Mouse (Mus musculus) Patski (cell line): ENCODE measurements around the gene BC107364. TPM values are rescaled to one million over a fixed set of nuclear protein-coding genes. Genes with fewer than 3 reads are reported as not detected.
A peak's percentile ranks its signal among the peaks of the same experiment; 100 is the strongest.
"Not testable (repeated sequence)": the region's sequence is repeated elsewhere in the genome, so short reads cannot be mapped to it uniquely, and the experiment has no call there.

Experiments
- ATAC-seq: fragments of 100-300 bp; one replicate; pipeline ENCODE4 v1.8.0; 2021
- CTCF ChIA-PET: fragments of 350-600 bp; sonication (Branson Sonifier 250); formaldehyde crosslinking; loops from one replicate; lab custom pipeline; 2022; ENCODE audit warnings: inconsistent platforms; lab: Charles Lee
- POLR2A ChIA-PET: fragments of 350-600 bp; sonication (Branson Sonifier 250); formaldehyde crosslinking; loops from one replicate; lab custom pipeline; 2022; ENCODE audit warnings: antibody characterized with exemption, inconsistent platforms; lab: Charles Lee
- DNase-seq: peaks from one replicate; pipeline ENCODE4 v3.0.0-alpha.2; 2011; ENCODE audit warnings: low read depth, low spot score
- H3K27me3 ChIP-seq: fragments of 371-371 bp; one replicate; pipeline ENCODE4 v1.5.1; 2021
- CTCF ChIP-seq: fragments of 100-300 bp; IDR thresholded peaks from one replicate; pipeline ENCODE4 v1.5.1; 2021
- in situ Hi-C: fragments of 300-500 bp; cut with MboI; formaldehyde crosslinking; loops from 3 replicates; pipeline ENCODE4 v1.11.1; 2018; ENCODE audit warnings: low pct_unique_long_range_greater_than_20kb, mixed read lengths
- polyA plus RNA-seq: library from polyadenylated mRNA; unstranded; gene quantifications from one replicate; pipeline ENCODE4 v1.2.3, GENCODE M21; 2021

Gene BC107364
- polyA plus RNA-seq, 1 experiment from 2014 or later, result not detected

DNA sequence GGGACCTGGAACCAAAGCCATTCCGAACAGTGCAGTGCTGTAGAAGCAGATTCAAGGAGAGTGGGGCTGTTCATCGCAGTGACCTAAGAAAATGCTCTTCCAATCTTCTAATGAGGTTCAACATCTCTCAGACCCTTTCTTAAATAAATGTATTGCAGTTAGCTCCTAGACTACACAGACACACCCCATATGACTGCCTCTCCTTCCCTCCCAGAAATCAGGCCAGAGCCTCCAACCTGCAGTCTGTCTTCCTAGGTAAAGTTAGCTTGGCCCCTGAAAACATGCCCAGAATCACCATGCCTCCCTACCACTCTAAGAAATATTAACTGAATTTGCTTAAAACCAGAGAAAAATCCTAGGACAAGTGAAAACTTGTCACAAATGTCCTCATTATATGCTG, 33.3 kb upstream of the BC107364 start:
- no peaks in the 10 kb centered on the region for H3K27me3 ChIP-seq
- CTCF ChIA-PET, result interaction anchor here (0.8 to 1.8 kb wide), 3 partner anchors 19 to 208 kb away, joined by 4 read pairs; no protein-coding TSS in a partner anchor
- POLR2A ChIA-PET, result no interaction called here
- no peak for DNase-seq
- no peak for TF ChIP-seq CTCF
- ATAC-seq, result no peak
- in situ Hi-C loops, result loop anchor here (10.0 kb wide), 1 partner anchor 61 kb away; no protein-coding TSS in a partner anchor

DNA sequence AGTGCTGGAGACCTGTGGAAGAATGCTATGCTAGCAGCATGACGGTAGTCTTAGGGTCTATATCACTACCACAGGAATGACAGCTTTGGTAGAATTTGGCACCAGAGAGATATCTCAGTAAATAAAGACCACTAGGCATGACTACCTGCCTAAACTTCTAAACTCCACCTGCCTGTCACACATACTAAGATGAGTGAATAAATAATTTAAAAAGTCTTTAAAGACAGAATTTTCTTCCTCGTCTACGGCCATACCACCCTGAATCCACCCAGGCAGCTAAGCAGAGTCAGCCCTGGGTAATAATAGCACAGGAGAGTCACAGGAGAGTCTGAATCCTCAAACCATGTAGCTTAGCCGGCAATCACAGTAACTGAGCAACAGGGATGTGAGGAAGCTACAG, 32.8 kb upstream of the BC107364 start:
- POLR2A ChIA-PET, result no interaction called here
- no peak for TF ChIP-seq CTCF
- DNase-seq, result no peak
- H3K27me3 ChIP-seq, result no peaks in the 10 kb centered on the region
- in situ Hi-C loops, result loop anchor here (10.0 kb wide), 1 partner anchor 60 kb away; no protein-coding TSS in a partner anchor
- CTCF ChIA-PET, result interaction anchor here (0.8 to 1.8 kb wide), 4 partner anchors 19 to 207 kb away, joined by 3 to 4 read pairs (median 4); no protein-coding TSS in a partner anchor
- no peak for ATAC-seq

DNA sequence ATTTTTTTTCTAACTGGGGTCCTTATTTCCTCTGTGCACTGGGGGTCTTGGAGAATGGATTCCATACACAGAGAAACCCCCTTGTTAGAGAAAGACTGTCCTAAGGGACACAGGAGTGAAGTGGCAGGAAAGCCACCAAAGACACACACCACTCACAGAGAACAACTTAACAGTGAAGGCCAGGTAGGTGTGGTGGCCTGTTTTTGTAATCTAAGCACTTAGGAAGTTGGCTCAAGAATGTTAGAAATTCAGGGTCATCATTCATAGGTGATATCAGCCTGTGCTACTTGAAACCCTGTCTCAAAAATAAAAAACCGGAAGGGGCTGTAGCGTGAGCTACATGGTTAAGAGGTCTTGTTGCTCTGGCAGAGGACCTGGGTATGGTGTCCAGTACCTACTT, 31.8 kb upstream of the BC107364 start:
- CTCF ChIA-PET, result interaction anchor here (0.6 to 1.8 kb wide), 6 partner anchors 18 to 159 kb away, joined by 3 to 4 read pairs (median 3); no protein-coding TSS in a partner anchor
- no peak for TF ChIP-seq CTCF
- DNase-seq, result no peak
- no peak for ATAC-seq
- POLR2A ChIA-PET, result no interaction called here
- in situ Hi-C loops, result loop anchor here (10.0 kb wide), 1 partner anchor 59 kb away; no protein-coding TSS in a partner anchor
- H3K27me3 ChIP-seq, result no peaks in the 10 kb centered on the region

DNA sequence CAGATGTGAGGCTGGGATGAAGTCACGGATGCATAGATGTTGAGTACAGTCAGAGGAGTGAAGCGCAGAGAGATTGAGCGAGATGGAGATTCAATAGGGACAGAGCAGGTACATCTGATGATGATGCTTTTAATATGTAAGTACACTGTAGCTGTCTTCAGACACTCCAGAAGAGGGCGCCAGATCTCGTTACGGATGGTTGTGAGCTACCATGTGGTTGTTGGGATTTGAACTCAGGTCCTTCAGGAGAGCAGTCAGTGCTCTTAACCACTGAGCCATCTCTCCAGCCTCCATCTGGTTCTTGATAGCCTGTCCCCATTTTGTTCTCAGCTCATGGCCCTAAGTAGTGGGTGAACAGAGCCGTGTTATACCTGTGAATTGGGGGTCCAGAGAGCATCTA, 30.9 kb upstream of the BC107364 start:
- POLR2A ChIA-PET, result interaction anchor here (0.5 to 1.1 kb wide), 3 partner anchors 12 to 588 kb away, joined by 3 to 4 read pairs (median 4); no protein-coding TSS in a partner anchor

DNA sequence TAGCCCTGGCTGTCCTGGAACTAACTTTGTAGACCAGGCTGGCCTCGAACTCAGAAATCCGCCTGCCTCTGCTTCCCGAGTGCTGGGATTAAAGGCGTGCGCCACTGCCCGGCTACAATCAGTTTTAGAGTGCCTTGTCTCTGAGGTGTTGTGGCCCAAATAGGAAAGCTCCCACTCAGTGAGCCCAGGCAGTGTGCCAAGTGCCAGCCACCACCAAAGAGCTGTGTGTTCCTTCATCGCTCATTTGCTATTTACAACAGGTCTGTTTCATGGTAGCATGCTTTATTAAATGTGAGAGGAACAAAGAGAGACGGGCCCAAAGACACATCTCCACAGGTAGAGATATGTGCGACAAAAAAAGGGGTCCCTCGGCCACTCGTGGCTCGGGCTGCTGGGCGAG, 30.3 kb upstream of the BC107364 start:
- DNase-seq (no peak), ATAC-seq (no peak)
- no peaks in the 10 kb centered on the region for H3K27me3 ChIP-seq
- CTCF ChIA-PET, result interaction anchor here (1.7 kb wide), 1 partner anchor 20 kb away, joined by 3 read pairs; no protein-coding TSS in a partner anchor
- TF ChIP-seq CTCF, result no peak
- in situ Hi-C loops, result loop anchor here (10.0 kb wide), 1 partner anchor 58 kb away; no protein-coding TSS in a partner anchor
- POLR2A ChIA-PET, result interaction anchor here (1.1 kb wide), 1 partner anchor 13 kb away, joined by 4 read pairs; no protein-coding TSS in a partner anchor

More for the DNA sequence above, 30.9 kb upstream of the BC107364 start:
- in situ Hi-C loops, result loop anchor here (10.0 kb wide), 1 partner anchor 58 kb away; no protein-coding TSS in a partner anchor
- peak; percentile 60 for TF ChIP-seq CTCF
- DNase-seq, H3K27me3 ChIP-seq, ATAC-seq: not testable (repeated sequence)
- CTCF ChIA-PET, result interaction anchor here (1.2 to 1.7 kb wide), 2 partner anchors 20 to 41 kb away, joined by 3 read pairs; no protein-coding TSS in a partner anchor

DNA sequence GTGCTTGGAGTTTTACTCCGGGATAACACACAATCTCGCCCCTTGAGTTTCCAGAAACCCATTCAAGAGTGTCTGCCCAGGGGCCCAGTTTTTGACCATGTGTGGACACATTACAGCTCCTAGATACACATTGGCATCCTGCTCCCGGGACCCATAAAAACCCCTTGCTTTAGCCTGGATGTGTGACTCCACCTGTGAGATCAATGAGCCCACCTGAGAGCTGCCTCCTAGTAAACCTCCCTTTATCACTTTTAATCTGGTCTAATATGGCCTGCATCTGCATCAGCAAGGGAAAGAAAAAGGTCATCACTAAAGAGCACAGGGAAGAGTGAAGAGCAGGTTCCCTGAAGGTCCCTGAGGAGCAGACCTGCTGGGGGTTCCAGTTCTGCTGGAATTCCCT, 29.8 kb upstream of the BC107364 start:
- in situ Hi-C loops, result loop anchor here (10.0 kb wide), 1 partner anchor 57 kb away; no protein-coding TSS in a partner anchor
- POLR2A ChIA-PET, result interaction anchor here (1.1 kb wide), 1 partner anchor 14 kb away, joined by 4 read pairs; no protein-coding TSS in a partner anchor
- ATAC-seq (no peak), DNase-seq (no peak)
- CTCF ChIA-PET, result no interaction called here
- H3K27me3 ChIP-seq, result no peaks in the 10 kb centered on the region
- TF ChIP-seq CTCF, result no peak

DNA sequence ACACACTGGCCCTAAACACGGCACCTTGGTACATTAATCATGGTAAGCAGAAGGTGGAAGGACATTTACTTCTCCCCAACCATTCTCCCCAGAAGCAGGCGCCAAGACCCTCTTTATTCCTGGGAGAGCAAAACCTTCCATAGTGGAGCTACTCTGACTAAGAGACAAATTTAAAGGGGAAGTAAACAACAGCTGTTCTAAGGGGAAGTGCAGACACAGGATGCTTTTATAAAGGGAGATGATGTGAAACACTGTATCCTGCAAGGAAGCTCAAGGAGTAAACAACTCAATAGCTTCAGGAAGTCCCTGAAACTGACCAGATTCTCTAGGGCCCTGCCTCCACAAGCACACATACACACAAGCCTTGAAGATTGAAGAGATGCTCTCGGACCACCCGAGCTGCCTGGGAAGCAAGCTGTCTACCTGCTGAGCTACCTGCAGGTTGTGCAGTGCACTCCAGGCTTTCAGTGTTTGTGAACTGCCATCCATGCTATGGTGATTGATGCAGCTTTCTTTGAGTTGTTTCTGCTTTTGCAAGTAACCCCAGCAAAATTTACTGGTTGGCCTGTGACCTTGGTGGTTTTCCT, 28.7 kb upstream of the BC107364 start:
- DNase-seq (no peak), ATAC-seq (no peak)
- POLR2A ChIA-PET, result no interaction called here
- in situ Hi-C loops, result loop anchor here (10.0 kb wide), 1 partner anchor 56 kb away; no protein-coding TSS in a partner anchor
- TF ChIP-seq CTCF, result no peak
- CTCF ChIA-PET, result interaction anchor here (1.1 to 1.2 kb wide), 2 partner anchors 16 to 20 kb away, joined by 3 read pairs; no protein-coding TSS in a partner anchor
- H3K27me3 ChIP-seq, result no peaks in the 10 kb centered on the region

DNA sequence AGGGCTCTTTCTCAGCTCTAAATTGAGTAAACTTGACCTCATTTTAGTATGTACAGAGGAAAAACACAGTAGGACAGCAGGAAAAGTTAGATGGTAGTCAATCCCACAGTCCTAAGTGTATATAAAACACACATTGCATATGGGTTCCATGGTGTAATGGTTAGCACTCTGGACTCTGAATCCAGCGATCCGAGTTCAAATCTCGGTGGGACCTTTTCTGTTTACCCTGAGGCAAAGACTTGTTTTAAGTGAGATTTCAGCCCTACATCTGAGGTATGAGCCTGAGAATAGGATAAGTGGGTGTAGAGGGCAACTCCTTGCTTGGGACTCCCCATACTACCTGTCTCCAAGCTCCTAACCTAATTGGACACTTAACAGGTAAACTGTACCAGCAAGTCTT, 27.1 kb upstream of the BC107364 start:
- no peak for ATAC-seq
- DNase-seq, result no peak
- H3K27me3 ChIP-seq, result no peaks in the 10 kb centered on the region
- in situ Hi-C loops, result no loop called here
- CTCF ChIA-PET, result no interaction called here
- no peak for TF ChIP-seq CTCF
- POLR2A ChIA-PET, result no interaction called here

DNA sequence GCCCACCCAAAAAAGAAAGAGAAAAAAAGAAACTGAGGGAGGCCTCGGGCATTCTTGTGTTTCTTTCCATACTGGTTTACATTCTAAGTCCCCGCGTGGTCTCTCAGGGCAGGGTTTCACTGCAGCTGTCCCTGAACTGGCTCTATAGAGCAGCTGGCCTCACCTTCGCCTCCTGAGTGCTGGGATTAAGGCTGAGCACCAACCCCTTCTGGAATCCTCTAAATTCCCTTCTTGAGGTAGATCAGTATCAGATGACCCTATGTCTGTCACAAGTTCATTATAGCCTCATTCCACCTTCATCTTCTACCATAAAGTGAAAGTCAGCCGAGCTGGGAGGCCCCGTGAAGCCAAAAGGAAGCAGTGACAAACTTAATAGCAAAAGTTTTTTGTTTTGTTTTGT, 25.5 kb upstream of the BC107364 start:
- in situ Hi-C loops, result no loop called here
- H3K27me3 ChIP-seq, result no peaks in the 10 kb centered on the region
- ChIA-PET CTCF (interaction anchor here (1.5 kb wide), 1 partner anchor 36 kb away, joined by 3 read pairs; no protein-coding TSS in a partner anchor), POLR2A (no interaction called here)
- no peak for TF ChIP-seq CTCF
- no peak for DNase-seq
- ATAC-seq, result no peak

DNA sequence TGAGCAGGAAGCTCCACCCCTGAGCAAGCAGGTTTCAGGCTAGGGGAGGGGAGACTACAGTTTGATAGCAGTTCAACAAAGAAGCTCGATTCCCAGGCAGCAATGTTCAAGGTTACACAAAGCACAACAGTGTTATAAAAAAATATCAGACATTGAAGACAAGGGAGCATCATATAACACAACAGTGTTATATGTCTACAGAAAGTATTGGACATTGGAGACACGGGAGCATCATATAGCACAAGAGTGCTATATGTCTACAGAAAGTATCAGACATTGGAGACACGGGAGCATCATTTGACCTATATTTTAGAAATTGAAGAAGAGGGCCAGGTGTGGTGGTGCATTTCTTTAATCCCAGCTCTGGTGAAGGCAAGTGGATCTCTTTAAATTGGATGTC, 25.0 kb upstream of the BC107364 start:
- POLR2A ChIA-PET, result no interaction called here
- ATAC-seq, result no peak

More for the DNA sequence above, 25.0 kb upstream of the BC107364 start:
- no peak for TF ChIP-seq CTCF
- no peaks in the 10 kb centered on the region for H3K27me3 ChIP-seq
- no peak for DNase-seq
- CTCF ChIA-PET, result interaction anchor here (1.5 kb wide), 1 partner anchor 36 kb away, joined by 3 read pairs; no protein-coding TSS in a partner anchor
- in situ Hi-C loops, result no loop called here
